Mouse (Mus musculus) thymus, postnatal 0 days (tissue): ENCODE measurements around the gene Arfip2. TPM values are rescaled to one million over a fixed set of nuclear protein-coding genes. Genes with fewer than 3 reads are reported as not detected.

Experiments used
- DNase-seq: peaks from one replicate; pipeline ENCODE4 v3.0.0-alpha.2; 2015; ENCODE audit warnings: low spot score
- polyA plus RNA-seq: library from polyadenylated mRNA; unstranded; fragments of >200 nt; fragmentation: Nextera tagmentation; extraction: Ambion mirVana; gene quantifications from 2 replicates; pipeline ENCODE4 v1.2.1, GENCODE M21; 2015

Arfip2 gene
- polyA plus RNA-seq: 43.3 and 46.4 TPM in 2 replicates

- peak; percentile 98 for DNase-seq
Observed at GRCm38 (mm10) chr7:105640233-105640893, at the start of gene Arfip2, which contains the start of gene Gm45799. Gene Arfip2 (minus strand): TSS chr7:105640416. Gene Gm45799 (plus strand): TSS chr7:105640552.

GRCm38 (mm10) chr7:105685541-105686197, 45.5 kb upstream of the Arfip2 start:
- no peak for DNase-seq

DNA sequence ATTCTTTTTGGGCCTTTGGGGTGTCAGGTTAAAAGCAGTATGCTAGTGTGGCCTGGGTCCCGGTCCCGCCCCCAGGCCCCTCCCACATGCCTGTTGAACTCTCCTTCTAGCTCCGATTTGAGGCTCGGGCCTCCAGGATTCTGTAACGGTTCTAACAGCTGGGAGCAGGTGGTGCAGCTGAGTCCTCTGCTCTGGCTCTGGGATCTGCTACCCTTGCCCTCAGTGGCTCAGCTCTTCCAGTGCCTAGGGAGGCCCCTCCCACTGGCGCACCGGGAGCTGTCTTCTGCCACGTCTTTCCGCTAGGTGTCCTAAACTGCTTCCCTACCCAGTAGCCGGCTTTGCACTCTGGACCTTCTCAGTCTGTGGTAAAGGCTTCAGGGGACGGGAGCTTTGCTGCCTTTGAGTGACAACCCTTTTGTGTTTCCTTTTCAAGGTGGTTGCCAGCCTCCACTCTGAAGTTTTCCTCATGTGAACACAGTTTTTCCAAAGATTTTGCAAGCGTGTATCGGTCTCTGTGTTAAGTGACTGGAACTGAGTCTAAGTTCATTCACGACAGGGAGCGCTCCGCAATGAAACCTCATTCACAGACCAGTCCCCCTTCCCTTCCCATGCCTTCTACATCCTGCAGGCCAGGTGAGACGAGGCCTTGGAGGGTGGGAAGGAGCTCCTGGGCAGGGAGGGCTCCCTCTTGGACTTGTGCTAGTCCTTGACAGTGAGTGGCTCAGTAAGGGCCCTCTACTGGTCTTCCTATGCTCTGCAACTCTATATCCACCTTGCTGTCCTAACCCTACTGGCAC, 10.6 kb upstream of the Arfip2 start, which contains the start of gene Dnhd1:
TSS of gene Dnhd1 (plus strand) at position 189 of the 797 bp plus-strand sequence.
- DNase-seq: peak; percentile 69

DNA sequence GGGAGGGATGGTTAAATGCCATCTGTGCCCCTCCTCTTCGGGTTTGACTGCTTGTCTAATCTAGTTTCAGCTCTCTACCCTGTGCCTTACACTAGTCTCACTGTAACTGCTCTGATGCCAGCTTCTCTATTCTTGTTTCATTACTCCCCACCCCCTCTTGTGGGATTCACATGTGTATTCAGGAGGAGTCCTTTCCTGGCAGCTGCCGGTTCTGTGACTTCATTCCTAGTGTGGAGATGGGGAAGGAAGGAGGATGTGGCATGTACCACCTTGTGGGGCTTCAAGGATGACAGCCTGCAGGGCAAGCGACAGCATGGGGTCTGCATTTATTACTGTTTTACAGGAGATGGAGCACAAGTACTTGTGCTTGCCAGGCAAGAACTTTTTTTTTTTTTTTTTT, 1.7 kb upstream of the Arfip2 start:
- no peak for DNase-seq

DNA sequence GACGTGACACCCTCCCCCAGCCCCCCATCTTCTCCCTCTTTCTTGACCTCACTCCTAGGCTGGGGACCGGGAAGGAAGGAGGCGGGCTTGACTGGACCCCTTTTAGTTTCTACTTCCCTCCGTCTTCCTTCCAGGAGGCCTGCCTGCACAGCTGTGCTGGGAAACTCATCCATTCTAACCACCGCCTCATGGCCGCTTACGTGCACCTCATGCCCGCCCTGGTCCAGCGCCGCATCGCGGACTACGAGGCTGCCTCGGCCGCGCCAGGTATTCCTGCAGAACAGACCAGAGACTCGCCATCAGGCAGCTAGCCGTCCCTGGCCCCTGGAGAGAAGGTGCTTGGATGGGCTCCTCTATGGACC, 659 bp upstream of the Arfip2 start:
- DNase-seq: no peak

DNA sequence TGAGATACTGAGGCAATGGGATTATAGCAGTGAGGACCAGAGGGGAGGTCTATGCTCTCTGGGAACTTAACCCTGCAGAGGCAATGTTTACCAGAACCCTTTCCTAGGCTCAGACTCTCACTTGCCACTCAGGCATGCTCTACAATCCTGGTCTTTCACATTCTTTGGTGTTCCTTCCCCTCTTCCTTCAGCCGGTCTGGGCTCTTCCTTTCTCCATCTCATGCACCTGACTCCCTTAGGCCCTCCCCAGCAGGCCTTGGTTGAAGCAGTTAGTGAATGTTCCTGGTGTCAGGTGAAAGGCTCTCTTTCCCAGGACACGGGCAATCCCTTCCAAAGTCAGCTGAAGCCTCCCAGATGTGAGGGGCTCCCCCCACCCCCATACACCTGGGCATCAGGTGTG, 460 bp downstream of the Arfip2 start, which contains the start of gene Timm10b:
TSS of gene Timm10b (plus strand) at position 301 of the 400 bp plus-strand sequence.
- DNase-seq: no peak

DNA sequence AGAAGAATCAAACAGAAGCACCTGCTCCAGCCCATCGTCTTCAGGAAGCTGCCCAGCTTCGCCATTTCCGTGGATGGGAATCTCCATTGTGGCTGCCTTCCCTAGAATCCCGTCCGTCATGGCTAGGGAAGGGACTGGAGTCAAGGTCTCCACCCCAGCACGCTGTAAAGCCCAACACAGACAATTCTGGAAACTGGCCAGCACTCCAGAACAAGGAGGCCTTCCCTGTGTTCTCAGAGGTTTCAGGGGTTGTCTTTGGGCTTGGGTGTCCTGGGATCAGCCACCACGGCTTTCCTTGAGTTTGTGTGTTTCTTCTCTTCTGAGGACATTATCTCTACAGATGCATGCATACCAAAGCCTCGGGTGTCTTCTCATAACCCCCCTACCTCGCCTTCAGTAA, 912 bp downstream of the Arfip2 start:
- DNase-seq: no peak

- no peak for DNase-seq
Observed at GRCm38 (mm10) chr7:105638776-105639175, 1.4 kb downstream of the Arfip2 start.

DNA sequence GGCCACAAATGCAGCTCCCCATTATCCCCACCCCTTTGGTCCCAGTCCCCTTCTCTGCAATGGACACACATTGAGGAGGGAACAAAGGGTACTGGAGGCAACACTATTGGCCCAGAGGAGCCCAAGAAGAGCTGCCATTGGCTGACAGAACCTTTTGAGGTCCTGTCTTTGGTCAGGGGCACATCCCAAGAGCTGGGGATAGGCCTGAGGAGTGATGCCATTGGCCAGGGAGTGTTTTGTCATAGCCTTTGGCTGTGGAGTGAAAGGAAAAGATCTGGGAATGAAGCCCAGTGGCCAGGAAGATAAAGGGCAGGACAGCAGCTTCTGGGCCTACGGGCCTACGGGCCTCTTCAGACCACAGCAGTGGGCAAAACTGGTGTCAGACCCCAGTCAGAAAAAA, 4.5 kb downstream of the Arfip2 start:
- DNase-seq: no peak

DNA sequence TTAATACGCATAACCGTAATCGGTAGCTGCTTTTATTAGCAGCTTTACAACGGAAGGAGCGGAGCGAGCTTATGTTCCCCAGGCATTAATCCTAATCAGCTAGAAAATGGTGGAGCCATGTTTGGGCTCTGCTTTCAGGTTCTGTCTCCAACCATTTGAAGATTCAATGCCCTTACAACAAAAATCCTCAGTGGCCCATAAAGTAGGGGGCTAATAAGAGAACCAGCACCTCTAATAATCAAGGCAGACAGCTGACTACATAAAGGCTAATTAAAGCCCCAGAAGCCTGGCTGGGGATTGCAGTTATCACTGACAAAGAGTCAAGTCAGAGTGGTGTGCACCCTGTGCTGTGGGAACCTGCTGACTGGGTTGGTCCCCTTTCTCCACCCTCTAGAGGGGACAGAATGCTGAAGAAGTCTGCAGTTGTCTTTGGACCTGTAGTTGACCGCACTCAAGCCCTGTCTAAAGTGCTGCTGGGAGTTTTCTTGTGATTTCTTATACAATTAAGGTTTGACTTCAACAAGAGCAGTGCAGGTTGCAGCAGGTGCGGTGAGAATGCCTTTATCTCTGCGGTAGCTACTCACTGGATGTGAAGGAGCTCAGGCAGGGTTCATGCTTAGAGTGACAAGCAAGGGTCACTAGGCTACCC, 5.8 kb downstream of the Arfip2 start:
- DNase-seq: no peak

GRCm38 (mm10) chr7:105633801-105634135, 6.4 kb downstream of the Arfip2 start:
- DNase-seq: no peak

DNA sequence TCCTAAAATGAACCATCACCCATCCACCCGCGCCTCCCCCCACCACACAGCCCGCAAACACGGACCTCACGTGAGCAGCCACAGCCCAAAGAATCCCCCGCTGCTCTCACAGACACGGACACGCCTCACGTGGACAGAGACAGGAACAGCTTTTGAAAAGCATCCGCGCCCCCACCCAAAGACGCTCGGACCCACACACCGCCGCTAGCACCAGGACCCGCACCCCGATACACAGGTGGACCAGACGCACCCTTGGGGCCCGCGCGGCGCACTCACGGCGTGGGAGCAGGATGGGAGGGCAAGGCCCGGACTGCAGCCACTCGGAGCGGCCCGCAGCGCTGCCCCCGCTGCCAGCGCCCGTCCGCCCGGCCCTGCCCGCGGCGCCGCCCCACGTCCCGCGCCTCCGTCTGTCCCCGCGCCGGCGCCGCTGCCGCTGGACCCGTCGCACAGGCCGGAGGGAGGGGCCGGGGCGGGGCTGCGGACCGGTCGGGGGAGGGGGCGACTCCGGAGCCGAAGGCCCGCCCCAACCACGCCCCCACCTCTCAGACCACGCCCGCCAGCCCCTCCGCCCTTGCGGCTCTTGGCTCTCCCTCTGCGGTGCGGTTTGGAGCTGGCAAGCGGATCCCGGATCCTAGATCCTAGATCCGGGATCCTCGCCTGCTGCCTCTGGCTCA, 7.0 kb downstream of the Arfip2 start, which contains the start of gene Trim3:
TSS of gene Trim3 (minus strand) at position 445 of the 674 bp plus-strand sequence.
- DNase-seq: peak; percentile 69

DNA sequence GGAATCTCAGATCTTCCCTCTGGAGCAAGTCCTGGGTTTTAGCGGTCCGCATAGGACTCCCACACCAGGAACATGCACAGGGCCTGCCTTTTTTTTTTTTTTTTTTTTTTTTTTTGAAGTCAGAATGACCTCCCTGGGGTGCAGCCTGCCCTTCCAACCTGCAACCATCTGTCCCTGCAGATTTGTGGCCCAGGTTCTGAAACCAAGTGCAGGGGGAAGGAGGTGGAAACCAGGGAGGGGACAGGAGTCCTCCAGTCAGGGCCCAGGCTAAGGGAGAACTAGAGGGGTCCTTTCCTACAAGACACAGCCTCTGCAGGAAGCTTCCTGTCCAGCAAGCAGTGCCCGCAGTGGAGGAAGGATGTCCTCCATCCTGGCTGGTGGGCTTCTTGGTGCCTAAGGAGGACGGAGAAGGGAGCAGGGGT, 7.7 kb downstream of the Arfip2 start:
- DNase-seq: no peak

DNA sequence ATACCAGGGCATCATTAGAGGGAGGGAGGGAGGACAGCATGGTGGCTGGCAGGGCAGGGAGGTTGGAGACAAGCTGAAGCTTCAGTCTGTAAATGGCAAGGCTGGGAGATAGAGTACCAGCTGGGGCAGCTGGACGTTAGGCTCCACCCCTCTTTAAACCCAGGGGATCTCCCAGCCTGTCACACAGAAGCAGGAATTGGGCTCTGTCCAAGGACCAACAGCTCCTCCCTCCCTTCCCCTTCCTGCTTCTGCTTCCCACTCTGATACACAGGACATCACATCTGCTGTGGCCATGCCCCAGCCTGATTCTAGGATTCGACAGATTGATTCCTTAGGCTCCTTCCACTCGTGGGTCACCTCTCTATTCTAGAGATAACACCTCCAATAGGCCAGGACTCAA, 11.6 kb downstream of the Arfip2 start:
- no peak for DNase-seq

GRCm38 (mm10) chr7:105625397-105625796, 14.8 kb downstream of the Arfip2 start:
- DNase-seq: no peak

- no peak for DNase-seq
Observed at GRCm38 (mm10) chr7:105621646-105622292, 18.4 kb downstream of the Arfip2 start.

DNA sequence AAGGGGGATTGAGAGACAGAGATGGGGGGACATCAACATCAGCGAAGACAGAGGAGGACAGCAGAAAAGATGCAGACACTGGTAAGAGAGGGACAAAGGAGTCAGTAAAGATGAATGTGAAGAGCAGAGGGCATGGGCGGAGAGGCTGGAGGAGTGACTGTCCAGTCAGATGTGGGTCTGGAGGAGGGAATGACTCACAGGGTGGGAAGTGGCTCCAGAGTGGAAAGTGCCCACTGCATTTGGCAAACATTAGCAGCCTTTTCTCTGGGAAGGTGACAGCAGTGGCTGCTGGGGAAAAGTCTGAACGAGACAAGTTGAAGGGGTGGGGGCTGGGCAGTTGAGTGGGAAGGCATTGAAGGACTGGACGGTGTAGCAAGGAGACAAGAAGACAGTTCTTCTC, 19.2 kb downstream of the Arfip2 start:
- no peak for DNase-seq

- no peak for DNase-seq
Observed at GRCm38 (mm10) chr7:105619701-105620100, 20.5 kb downstream of the Arfip2 start.

- no peak for DNase-seq
Observed at GRCm38 (mm10) chr7:105617810-105618209, 22.4 kb downstream of the Arfip2 start.

- no peak for DNase-seq
Observed at GRCm38 (mm10) chr7:105616561-105616960, 23.7 kb downstream of the Arfip2 start.
